9 mouse cellular contexts compared by ENCODE assay signal in the genomic region with DNA sequence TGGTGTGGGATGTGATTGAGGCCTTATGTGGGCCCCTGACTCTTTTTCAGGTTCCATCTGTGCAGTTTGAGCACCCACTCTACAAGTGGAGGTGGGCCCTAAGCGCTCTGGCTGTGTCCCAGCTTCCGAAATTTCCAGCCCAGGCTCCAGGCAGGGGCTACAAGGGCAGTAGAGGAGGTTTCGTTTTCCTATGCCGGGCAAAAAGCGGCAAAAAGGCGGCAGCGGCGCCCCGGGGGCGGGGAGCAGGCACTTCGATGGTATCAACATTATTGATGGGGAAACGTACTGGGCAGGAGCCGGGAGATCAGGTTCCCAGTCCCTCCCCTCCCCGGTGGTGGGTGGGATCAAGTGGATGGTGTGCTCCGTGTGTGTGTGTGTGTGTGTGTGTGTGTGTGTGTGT. TPM values are rescaled to one million over a fixed set of nuclear protein-coding genes. Genes with fewer than 3 reads are reported as not detected.
DNase-seq lines count a peak whose midpoint lies in the region; ATAC-seq and TF ChIP-seq lines count a peak whose summit lies in the region.
"Had no signal": no experiment of that assay in that cellular context is flagged by ENCODE, and none has a peak within 500 bp of the region (broad histone marks: within the 10 kb centered on the region; RNA-seq: fewer than 3 reads in every experiment).

No protein-coding gene starts in this region.

- no peak overlapping the region for H3K27ac ChIP-seq in heart, embryonic 12.5 days (ENCODE audit: poor library complexity, severe bottlenecking)
- no peak overlapping the region for H3K27ac ChIP-seq in intestine, embryonic 15.5 days
- no peak overlapping the region for H3K27ac ChIP-seq in liver, embryonic 14.5 days

- peaks cover 26% of the 10 kb centered on the region for H3K4me1 ChIP-seq in heart, embryonic 12.5 days (replicated peaks)
- H3K4me1 ChIP-seq in intestine, embryonic 15.5 days (replicated peaks), result peaks cover 40% of the 10 kb centered on the region
- no peaks in the 10 kb centered on the region for H3K4me1 ChIP-seq in liver, embryonic 14.5 days (replicated peaks; ENCODE audit: control insufficient read depth in 2 of 2, insufficient read depth in 2 of 2, low read length in 1 of 2)

- H3K4me3 ChIP-seq in heart, embryonic 12.5 days, result peak overlapping the region; percentile 77
- H3K4me3 ChIP-seq in intestine, embryonic 15.5 days (replicated peaks), result peak overlapping the region; percentile 27
- H3K4me3 ChIP-seq in liver, embryonic 14.5 days (ENCODE audit: insufficient read depth in 1 of 2, low read depth in 2 of 2, low read length in 2 of 2), result no peak overlapping the region
- H3K4me3 ChIP-seq: erythroblast, embryonic 14.5 days had no signal

- no peaks in the 10 kb centered on the region for H3K9me3 ChIP-seq in heart, embryonic 12.5 days (replicated peaks)
- H3K9me3 ChIP-seq in intestine, embryonic 15.5 days, result no peaks in the 10 kb centered on the region
- H3K9me3 ChIP-seq in liver, embryonic 14.5 days (ENCODE audit: control insufficient read depth, low read length), result no peaks in the 10 kb centered on the region

- no peak for ATAC-seq in heart, embryonic 12.5 days (ENCODE audit: insufficient number of reproducible peaks, low FRiP score)
- ATAC-seq in intestine, embryonic 15.5 days, result no peak
- ATAC-seq in liver, embryonic 14.5 days (ENCODE audit: insufficient read depth), result no peak
- ATAC-seq in frontal cortex, adult (ENCODE audit: low TSS enrichment), result no peak

- no peak for TF ChIP-seq CTCF in liver, embryonic 14.5 days (IDR thresholded peaks at IDR 0.05; ENCODE audit: low read depth)

- no peak for DNase-seq in heart, adult 9 months (ENCODE audit: low spot score in 2 of 2)
- DNase-seq in embryo, embryonic 9.5 days (ENCODE audit: extremely low spot score), result peak; percentile 85
- DNase-seq in liver, embryonic 14.5 days (ENCODE audit: low read depth in 3 of 3, low spot score in 3 of 3), result no peak
- no peak for DNase-seq in thymus, postnatal 25 days
- no peak for DNase-seq in layer of hippocampus, adult 9-10 months (ENCODE audit: low spot score)

- H3K36me3 ChIP-seq in heart, embryonic 12.5 days, result no peaks in the 10 kb centered on the region
- no peaks in the 10 kb centered on the region for H3K36me3 ChIP-seq in intestine, embryonic 15.5 days
- H3K36me3 ChIP-seq in liver, embryonic 14.5 days (replicated peaks; ENCODE audit: control insufficient read depth, insufficient read depth, low read depth), result no peaks in the 10 kb centered on the region

- H3K9ac ChIP-seq in heart, embryonic 12.5 days, result peak overlapping the region; percentile 56
- no peak overlapping the region for H3K9ac ChIP-seq in intestine, embryonic 15.5 days
- H3K9ac ChIP-seq in liver, embryonic 14.5 days (replicated peaks), result no peak overlapping the region

- H3K27me3 ChIP-seq in heart, embryonic 12.5 days (replicated peaks), result peaks cover 47% of the 10 kb centered on the region
- H3K27me3 ChIP-seq in intestine, embryonic 15.5 days (replicated peaks), result peaks cover 80% of the 10 kb centered on the region
- H3K27me3 ChIP-seq in liver, embryonic 14.5 days (ENCODE audit: control insufficient read depth, insufficient read depth, low read length), result peaks cover 68% of the 10 kb centered on the region

- peak overlapping the region; percentile 95 for H3K4me2 ChIP-seq in heart, embryonic 12.5 days
- H3K4me2 ChIP-seq in intestine, embryonic 15.5 days (replicated peaks), result peak overlapping the region; percentile 48
- peak overlapping the region; percentile 49 for H3K4me2 ChIP-seq in liver, embryonic 14.5 days (ENCODE audit: low read depth)

- TF ChIP-seq EP300 in liver, embryonic 14.5 days (IDR thresholded peaks at IDR 0.05; ENCODE audit: low read depth), result no peak

- 2% methylated on average over 13 of the region's 15 CpGs for WGBS in heart, embryonic 12.5 days
- WGBS in intestine, embryonic 15.5 days, result 3% methylated on average over 15 of the region's 15 CpGs
- 2% methylated on average over 14 of the region's 15 CpGs for WGBS in liver, embryonic 14.5 days (ENCODE audit: insufficient replicate concordance)

RNA-seq across cellular contexts. Expression of gene Sall1, which starts 2.3 kb away (rescaled TPM):
- 6.4 and 6.7 TPM in 2 replicates for polyA plus RNA-seq in heart, embryonic 12.5 days (2016; fragmentation: Nextera tagmentation; extraction: Ambion mirVana)
- polyA plus RNA-seq in intestine, embryonic 15.5 days (2015; fragmentation: Nextera tagmentation; extraction: Ambion mirVana), result 1.8 and 2.4 TPM in 2 replicates
- 1.6 and 1.7 TPM in 2 replicates for polyA plus RNA-seq in liver, embryonic 14.5 days (2012; rRNA removed)
- polyA plus RNA-seq in liver, embryonic 14.5 days (2014; fragmentation: Nextera tagmentation; extraction: Ambion mirVana), result 1.0 and 1.1 TPM in 2 replicates
- polyA plus RNA-seq: erythroblast, embryonic 14.5 days had no signal

Comparison
In these comparisons a context has a peak if more than half of its experiments do, and no peak if none do; other contexts are left out.
1. H3K4me3 ChIP-seq: peak in heart, embryonic 12.5 days (single experiment) and intestine, embryonic 15.5 days (single experiment); none in liver, embryonic 14.5 days (0 of 2).
2. Peak in every context shown above with its lines, with median percentiles within 50 percentile points of each other: H3K4me2 ChIP-seq.